Mouse (Mus musculus) forebrain, embryonic 11.5 days (tissue): ENCODE data around the gene Polq. TPM values are rescaled to one million over a fixed set of nuclear protein-coding genes. Genes with fewer than 3 reads are reported as not detected.
"Not testable (repeated sequence)": the region's sequence is repeated elsewhere in the genome, so short reads cannot be mapped to it uniquely, and the experiment has no call there.

Source experiments
- ATAC-seq: fragments of 200-750 bp; cut with Nextera tagmentation; replicated peaks from 2 replicates; pipeline ENCODE4 v1.8.0; 2017; ENCODE audit warnings: moderate TSS enrichment; ENCODE audit not compliant: low FRiP score
- DNase-seq: peaks from one replicate; pipeline ENCODE4 v3.0.0-alpha.2; 2017; ENCODE audit warnings: low spot score
- H3K27ac ChIP-seq: fragments of 300-500 bp; sonication (generic); 2 replicates; pipeline ENCODE4 v1.5.1; 2014; ENCODE audit warnings: low read depth, low read length
- H3K27me3 ChIP-seq: fragments of 300-500 bp; sonication (generic); 2 replicates; pipeline ENCODE4 v1.6.1; 2014; ENCODE audit warnings: mild to moderate bottlenecking, low read length, mixed read lengths; ENCODE audit not compliant: control insufficient read depth, insufficient read depth
- H3K36me3 ChIP-seq: fragments of 300-500 bp; sonication (generic); 2 replicates; pipeline ENCODE4 v1.6.1; 2014; ENCODE audit warnings: mild to moderate bottlenecking, low read length, moderate library complexity, mixed read lengths; ENCODE audit not compliant: control insufficient read depth, insufficient read depth
- H3K4me1 ChIP-seq: fragments of 300-500 bp; sonication (generic); replicated peaks from 2 replicates; pipeline ENCODE4 v1.6.1; 2014; ENCODE audit warnings: low read length, mixed read lengths; ENCODE audit not compliant: control insufficient read depth, insufficient read depth
- H3K4me2 ChIP-seq: fragments of 300-500 bp; sonication (generic); 2 replicates; pipeline ENCODE4 v1.6.1; 2014; ENCODE audit warnings: low read depth, mild to moderate bottlenecking, low read length, moderate library complexity, mixed read lengths; ENCODE audit not compliant: severe bottlenecking
- H3K4me3 ChIP-seq: fragments of 300-500 bp; sonication (generic); 2 replicates; pipeline ENCODE4 v1.5.1; 2014; ENCODE audit warnings: low read depth, low read length
- H3K9ac ChIP-seq: fragments of 300-500 bp; sonication (generic); 2 replicates; pipeline ENCODE4 v1.6.1; 2014; ENCODE audit warnings: low read length
- H3K9me3 ChIP-seq: fragments of 300-500 bp; sonication (generic); 2 replicates; pipeline ENCODE4 v1.6.1; 2016; ENCODE audit warnings: low read length, mixed read lengths; ENCODE audit not compliant: control insufficient read depth
- WGBS: fragments of 180-500 bp; shearing (Covaris S2); extraction: QIAGEN DNeasy Blood & Tissue Kit; methylation state at CpG from one replicate; pipeline ENCODE4 v1.1.7; 2014; 5-methylcytosine and 5-hydroxymethylcytosine counted together
- polyA plus RNA-seq: library from polyadenylated mRNA; unstranded; fragments of >200 nt; fragmentation: Nextera tagmentation; extraction: Ambion mirVana; gene quantifications from 2 replicates; pipeline ENCODE4 v1.2.1, GENCODE M21; 2014

Polq gene
- polyA plus RNA-seq, 1 experiment from 2014 or later = 20.0 TPM

GRCm38 (mm10) chr16:37125190-37125589, 113.6 kb downstream of the Polq start:
- H3K27me3 ChIP-seq, H3K9me3 ChIP-seq, H3K36me3 ChIP-seq, H3K4me1 ChIP-seq, DNase-seq, H3K4me3 ChIP-seq, H3K27ac ChIP-seq, ATAC-seq, H3K9ac ChIP-seq, H3K4me2 ChIP-seq: not testable (repeated sequence)
- WGBS = 93% methylated on average over 1 of the region's 1 CpGs

Other genes with a start within 250 kb of the Polq start
- gene Slc15a2, start 226.8 kb upstream of the Polq start, polyA plus RNA-seq = 1.8 and 2.7 TPM in 2 replicates
- gene Iqcb1, start 183.4 kb upstream of the Polq start, polyA plus RNA-seq = 68.0 and 72.7 TPM in 2 replicates
- 0.99 and 1.4 TPM in 2 replicates for gene Eaf2, start 136.8 kb upstream of the Polq start, polyA plus RNA-seq
- gene Golgb1, start 136.6 kb upstream of the Polq start, polyA plus RNA-seq = 74.2 and 78.2 TPM in 2 replicates
- gene Hcls1, start 76.8 kb upstream of the Polq start, polyA plus RNA-seq = 0.88 and 1.0 TPM in 2 replicates
- 0.11 TPM in 1 of 2 replicates, not detected in the other for gene Fbxo40, start 21.3 kb upstream of the Polq start, polyA plus RNA-seq